Mouse (Mus musculus): Measurements from ENCODE around the gene Notch1.

Gene Notch1

GRCm38 (mm10) chr2:26445666-26446445 lies 70.6 kb downstream of the Notch1 start:
- DNase-seq (ENCODE audit: low spot score): no peak

DNA sequence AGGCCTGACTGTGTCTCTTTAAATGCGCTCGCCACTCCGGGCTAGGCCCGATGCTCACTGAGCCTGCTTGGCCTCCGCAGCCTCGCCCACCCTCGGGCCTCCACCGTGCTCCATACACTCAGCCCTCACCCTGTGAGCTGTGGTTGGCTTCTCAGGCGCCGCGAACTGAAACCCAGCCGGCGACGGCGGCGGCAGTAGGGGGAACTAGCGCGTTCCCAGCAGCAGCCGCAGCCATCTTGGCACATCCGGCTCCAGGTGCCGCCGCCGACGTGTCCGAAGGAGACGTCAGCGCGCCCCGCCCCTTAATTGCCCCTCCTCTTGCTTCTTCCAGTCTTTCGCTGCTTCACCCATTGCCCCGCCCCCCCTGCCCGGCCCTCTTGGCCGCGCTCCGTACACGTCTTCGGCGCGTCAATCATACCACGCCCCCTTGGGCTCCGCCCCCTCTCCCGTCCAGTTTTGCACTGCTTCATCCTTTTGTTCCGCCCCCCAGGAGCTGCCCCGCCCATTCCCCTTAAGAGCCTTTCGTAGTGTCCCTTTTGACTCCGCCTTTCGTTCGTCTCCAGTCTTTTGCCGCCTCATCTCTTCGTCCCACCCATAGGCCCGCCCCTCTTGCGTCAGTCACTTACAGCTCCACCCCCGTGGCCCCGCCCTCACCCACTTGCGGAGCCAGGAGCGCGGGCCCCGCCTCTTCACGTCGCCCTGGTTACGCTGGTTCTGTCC lies 71.4 kb downstream of the Notch1 start, which contains the start of gene Sec16a:
TSS of gene Sec16a (minus strand) at position 271 of the 720 bp plus-strand sequence.
- peak; percentile 99 for DNase-seq (ENCODE audit: low spot score)

DNA sequence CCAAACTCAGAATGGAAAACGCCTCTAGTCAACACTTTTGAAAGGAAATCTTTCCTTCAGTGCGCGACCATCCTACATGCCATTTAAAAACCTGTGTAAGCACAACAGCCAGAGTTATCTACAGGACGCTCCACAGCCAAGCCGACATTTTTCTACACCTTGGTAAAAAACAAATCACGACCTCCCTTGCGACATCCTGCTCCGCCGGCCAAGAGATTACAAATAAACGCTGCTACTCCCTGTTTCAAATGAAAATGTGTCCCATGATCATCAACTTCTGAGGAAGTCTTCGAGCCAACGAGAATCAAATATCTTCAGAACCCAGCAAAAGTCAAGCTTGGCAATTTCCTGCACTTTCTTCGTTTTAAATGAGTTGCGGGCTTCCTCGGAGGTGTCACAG lies 72.1 kb downstream of the Notch1 start:
- DNase-seq (ENCODE audit: low spot score): peak; percentile 7

- DNase-seq (ENCODE audit: low spot score): no peak
Measured at GRCm38 (mm10) chr2:26443876-26444275, 72.6 kb downstream of the Notch1 start.

DNA sequence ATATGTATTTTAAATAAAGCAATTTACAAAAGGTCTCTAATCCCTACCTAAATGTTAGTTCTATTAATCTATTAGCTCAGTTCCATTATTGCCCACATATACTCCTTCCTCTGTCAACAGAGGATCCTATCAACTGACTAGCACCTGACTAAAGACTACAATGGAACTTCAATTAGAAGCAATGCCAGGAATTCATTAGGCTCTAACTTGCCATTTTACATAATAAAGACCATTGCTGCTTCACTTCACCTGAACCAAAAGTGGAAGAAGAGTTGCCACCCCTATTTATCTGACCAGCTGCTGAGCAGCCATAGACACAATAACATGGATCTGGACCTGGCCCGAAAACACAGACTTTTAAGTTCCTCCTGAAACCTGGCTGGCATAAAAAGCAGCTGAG lies 73.6 kb downstream of the Notch1 start:
- DNase-seq (ENCODE audit: low spot score): no peak

GRCm38 (mm10) chr2:26441688-26442087 lies 74.8 kb downstream of the Notch1 start:
- no peak for DNase-seq (ENCODE audit: low spot score)

DNA sequence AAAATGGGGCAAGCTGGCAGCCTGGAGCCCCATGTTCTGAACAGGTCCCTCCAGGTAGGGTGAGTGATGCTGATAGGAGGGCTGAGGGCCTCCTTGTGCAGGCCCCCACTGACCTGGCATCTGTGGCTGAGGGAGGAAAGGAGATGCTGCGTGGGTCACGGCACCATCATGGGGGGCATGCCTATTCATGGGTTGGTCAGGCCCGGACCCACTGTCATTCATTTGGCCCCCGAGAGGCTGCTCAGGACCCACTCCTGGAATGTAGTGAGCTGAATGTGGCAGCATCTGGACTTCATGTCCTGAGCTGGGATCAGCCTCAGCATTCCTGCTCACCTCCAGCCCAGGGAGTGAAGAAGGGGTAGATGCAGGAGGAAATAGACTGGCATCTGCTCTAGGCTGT lies 75.2 kb downstream of the Notch1 start:
- no peak for DNase-seq (ENCODE audit: low spot score)

GRCm38 (mm10) chr2:26439671-26440070 lies 76.8 kb downstream of the Notch1 start:
- no peak for DNase-seq (ENCODE audit: low spot score)

- no peak for DNase-seq (ENCODE audit: low spot score)
Measured at GRCm38 (mm10) chr2:26438373-26438772, 78.1 kb downstream of the Notch1 start.

- no peak for DNase-seq (ENCODE audit: low spot score)
Measured at GRCm38 (mm10) chr2:26437221-26437620, 79.2 kb downstream of the Notch1 start.

DNA sequence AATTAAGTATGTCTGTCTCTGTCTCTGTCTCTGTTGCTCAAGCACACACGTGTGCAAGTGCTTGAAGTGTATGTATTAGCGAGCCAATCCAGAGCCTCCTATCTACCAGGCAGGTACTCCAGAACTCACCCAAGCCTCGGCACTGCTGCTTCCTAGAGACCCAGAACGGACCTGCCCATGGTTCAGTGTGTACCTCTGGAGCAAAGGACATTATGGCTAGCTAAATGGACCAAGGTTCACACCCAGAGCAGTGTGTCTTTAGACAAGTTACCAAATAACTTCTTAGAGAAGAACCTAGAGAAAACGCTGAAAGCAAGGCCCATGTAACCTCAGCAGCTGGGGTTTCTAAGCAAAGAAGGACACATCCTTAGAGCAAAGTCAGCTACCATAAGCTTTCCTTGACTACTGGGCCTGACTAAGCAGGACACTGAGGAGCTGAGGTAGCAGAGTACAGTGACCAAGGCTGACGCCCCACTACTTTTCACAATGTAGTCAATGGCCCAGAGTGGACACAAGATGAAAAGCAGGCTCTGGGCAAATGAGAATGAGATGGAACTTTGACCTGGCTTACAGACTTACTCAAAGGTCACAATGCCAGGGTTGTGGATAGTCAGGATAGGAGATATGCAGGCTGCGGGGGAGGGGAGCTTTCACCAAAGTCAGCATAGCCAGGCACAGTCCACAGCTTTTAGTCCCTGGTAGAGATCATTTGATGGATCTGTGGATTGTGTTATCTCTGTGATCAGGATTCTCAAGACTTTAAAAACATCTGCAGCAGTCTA lies 81.5 kb downstream of the Notch1 start:
- no peak for DNase-seq (ENCODE audit: low spot score)

- no peak for DNase-seq (ENCODE audit: low spot score)
Measured at GRCm38 (mm10) chr2:26429851-26430250, 86.6 kb downstream of the Notch1 start.

DNA sequence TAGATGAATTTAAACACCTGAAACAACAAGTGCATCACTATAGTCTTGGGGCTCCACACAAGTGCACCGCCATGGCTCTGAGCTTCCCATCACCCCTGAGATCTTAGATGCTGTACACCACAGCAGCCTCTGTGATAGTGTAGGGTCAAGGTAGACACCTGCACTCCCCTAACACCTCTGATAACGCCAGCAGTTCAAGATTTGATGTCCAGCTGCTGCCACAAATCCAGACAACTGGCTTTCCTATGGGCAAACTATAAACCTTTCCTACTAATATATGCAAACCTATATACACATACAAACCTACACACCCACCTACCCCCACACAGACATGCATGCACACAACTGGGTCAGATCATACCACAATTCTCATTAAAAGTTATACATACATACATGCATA lies 91.9 kb downstream of the Notch1 start:
- no peak for DNase-seq (ENCODE audit: low spot score)

DNA sequence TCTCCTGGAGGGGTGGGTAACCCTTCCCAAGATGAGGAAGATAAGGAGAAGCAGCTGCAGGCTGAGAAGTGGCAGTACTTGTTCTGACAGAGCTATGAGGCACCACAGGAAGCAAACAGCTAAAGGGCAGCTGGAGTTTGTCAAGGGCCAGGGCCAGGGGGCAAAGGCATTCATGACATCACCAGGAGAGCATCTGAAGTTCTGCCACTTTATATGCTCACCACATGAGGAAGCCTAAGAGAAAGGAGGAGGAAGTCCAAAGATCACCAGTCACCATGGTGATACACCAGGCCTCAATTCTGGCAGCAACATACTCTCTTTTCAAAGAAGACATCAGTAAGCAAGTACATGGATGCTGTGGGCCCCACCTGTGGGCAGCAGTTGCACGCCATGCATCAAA lies 93.4 kb downstream of the Notch1 start:
- no peak for DNase-seq (ENCODE audit: low spot score)

DNA sequence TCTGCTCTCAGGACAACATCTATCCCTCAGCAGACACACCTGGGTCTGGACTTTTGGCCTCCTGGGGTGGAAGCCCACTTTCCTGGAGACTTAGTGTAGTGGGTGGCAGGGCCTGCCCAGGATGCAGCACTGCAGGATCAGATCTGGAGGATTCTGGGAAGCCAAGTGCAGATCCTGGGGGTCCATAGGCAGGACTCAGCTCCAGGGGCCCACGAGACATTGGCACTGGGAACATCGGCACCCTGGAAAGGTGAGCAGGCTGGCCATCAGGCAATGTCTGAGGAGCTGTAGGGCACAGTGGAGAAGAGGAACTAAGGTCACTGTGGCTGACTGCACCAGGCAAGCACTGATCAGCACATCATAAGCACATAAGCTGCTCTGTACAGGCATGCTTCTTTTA lies 94.5 kb downstream of the Notch1 start:
- no peak for DNase-seq (ENCODE audit: low spot score)

DNA sequence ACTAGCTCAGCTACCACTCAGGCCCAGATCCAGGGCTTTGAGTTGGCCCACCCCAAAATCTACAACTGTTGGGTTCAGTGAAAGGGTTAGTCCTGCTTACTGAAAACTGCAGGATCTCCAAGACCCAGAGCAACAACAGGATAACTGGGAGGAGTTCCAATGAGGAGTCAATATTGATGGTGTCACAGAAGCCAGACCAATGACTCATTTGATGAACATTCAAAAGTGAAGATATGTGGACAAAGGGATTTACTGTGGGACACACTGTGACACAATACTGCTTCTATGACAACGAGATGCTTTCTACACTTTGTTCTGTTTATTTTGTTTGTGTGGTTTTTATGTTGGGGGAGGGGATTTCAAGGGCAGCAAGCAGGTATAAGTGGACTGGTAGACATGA lies 98.3 kb downstream of the Notch1 start:
- DNase-seq (ENCODE audit: low spot score): no peak

DNA sequence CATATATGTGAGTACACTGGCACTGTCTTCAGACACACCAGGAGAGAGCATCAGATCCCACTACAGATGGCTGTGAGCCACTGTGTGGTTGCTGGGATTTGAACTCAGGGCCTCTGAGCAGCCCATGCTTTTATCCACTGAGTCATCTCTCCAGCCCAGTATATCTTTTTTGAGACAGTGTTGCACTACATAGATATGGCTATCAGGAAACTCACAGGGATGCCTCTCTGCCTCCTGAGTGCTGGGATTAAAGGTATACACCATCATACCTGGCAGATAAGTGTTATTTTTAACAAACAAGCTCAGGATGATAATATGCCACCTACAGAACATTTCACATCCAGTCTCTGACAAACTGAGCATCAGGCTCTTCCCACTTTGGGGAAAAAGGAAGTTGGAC lies 99.4 kb downstream of the Notch1 start:
- DNase-seq (ENCODE audit: low spot score): no peak

- DNase-seq (ENCODE audit: low spot score): no peak
Measured at GRCm38 (mm10) chr2:26410931-26411411, 105.5 kb downstream of the Notch1 start.

DNA sequence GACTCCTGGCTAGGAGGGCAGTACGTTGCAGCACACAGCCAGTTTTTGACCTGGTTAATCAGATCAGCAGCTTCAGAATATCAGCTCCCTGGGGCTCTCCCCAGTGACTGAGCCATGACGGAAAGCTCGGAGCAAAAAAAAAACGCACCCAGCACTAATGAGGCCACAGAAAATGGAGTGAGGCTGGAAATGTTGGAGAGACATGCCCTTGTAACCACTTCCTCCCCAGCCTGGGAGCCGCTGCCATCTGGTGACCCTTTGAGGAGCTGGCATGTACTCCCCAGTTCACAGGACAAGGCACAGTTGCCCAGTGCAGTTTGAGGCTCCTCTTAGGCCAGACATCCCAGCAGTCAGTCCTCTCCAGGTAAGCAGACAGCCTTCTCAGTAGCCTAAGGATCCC lies 106.4 kb downstream of the Notch1 start:
- no peak for DNase-seq (ENCODE audit: low spot score)

- no peak for DNase-seq (ENCODE audit: low spot score)
Measured at GRCm38 (mm10) chr2:26409362-26409761, 107.1 kb downstream of the Notch1 start.

- DNase-seq (ENCODE audit: low spot score): peak; percentile 98
Measured at GRCm38 (mm10) chr2:26408515-26409356, 107.7 kb downstream of the Notch1 start, which contains the start of gene Inpp5e. Inpp5e (minus strand) TSS chr2:26409203.

Measured in spleen, adult 12 weeks (tissue).